Mouse (Mus musculus) MEL (cell line): ENCODE results near the gene Tubgcp4. TPM values are rescaled to one million over a fixed set of nuclear protein-coding genes. Genes with fewer than 3 reads are reported as not detected.
A peak's percentile ranks its signal among the peaks of the same experiment; 100 is the strongest.
"Not testable (repeated sequence)": the region's sequence is repeated elsewhere in the genome, so short reads cannot be mapped to it uniquely, and the experiment has no call there.

Source experiments
- DNase-seq: peaks from one replicate; pipeline ENCODE4 v3.0.0; 2011; ENCODE audit warnings: low read depth, low spot score
- H3K27ac ChIP-seq: 2 replicates; pipeline ENCODE4 v1.5.1; 2012; ENCODE audit warnings: low read depth, mild to moderate bottlenecking, control low read depth, low read length, moderate library complexity; ENCODE audit not compliant: control insufficient read depth
- H3K27me3 ChIP-seq, 2 experiments: fragments of 150-350 bp in 1 of 2; sonication (generic) in 1 of 2; 2 replicates each; pipeline ENCODE4 v1.6.1; 2012; ENCODE audit warnings: low read length in 2 of 2, mild to moderate bottlenecking in 2 of 2, improper control_type of control experiment in 1 of 2, moderate library complexity in 1 of 2; ENCODE audit not compliant: insufficient read depth in 2 of 2, control insufficient read depth in 1 of 2
- H3K36me3 ChIP-seq, 2 experiments: 2 replicates each; pipeline ENCODE4 v1.6.1; 2012 to 2014; ENCODE audit warnings: low read length in 2 of 2, improper control_type of control experiment in 1 of 2, inconsistent platforms in 1 of 2, mild to moderate bottlenecking in 1 of 2; ENCODE audit not compliant: insufficient read depth in 2 of 2, control insufficient read depth in 1 of 2
- H3K4me1 ChIP-seq, 2 experiments: fragments of 150-350 bp in 1 of 2; sonication (generic) in 1 of 2; 2 replicates each; pipeline ENCODE4 v1.6.1; 2012; ENCODE audit warnings: low read length in 2 of 2, improper control_type of control experiment in 1 of 2, mild to moderate bottlenecking in 1 of 2; ENCODE audit not compliant: insufficient read depth in 2 of 2, control insufficient read depth in 1 of 2
- H3K4me3 ChIP-seq, 2 experiments: fragments of 150-350 bp in 1 of 2; sonication (generic) in 1 of 2; 2 replicates each; pipeline ENCODE4 v1.5.1; 2012; ENCODE audit warnings: low read depth in 2 of 2, low read length in 2 of 2, mild to moderate bottlenecking in 2 of 2, moderate library complexity in 2 of 2, control low read depth in 1 of 2, improper control_type of control experiment in 1 of 2; ENCODE audit not compliant: control insufficient read depth in 1 of 2, insufficient read depth in 1 of 2
- H3K79me2 ChIP-seq: 2 replicates; pipeline ENCODE4 v1.6.1; 2012; ENCODE audit warnings: mild to moderate bottlenecking, low read length, moderate library complexity; ENCODE audit not compliant: control insufficient read depth, poor library complexity, insufficient read depth
- H3K9ac ChIP-seq: 2 replicates; pipeline ENCODE4 v1.6.1; 2012; ENCODE audit warnings: low read depth, mild to moderate bottlenecking, control low read depth, low read length, moderate library complexity; ENCODE audit not compliant: control insufficient read depth, poor library complexity, severe bottlenecking
- H3K9me3 ChIP-seq: fragments of 150-350 bp; sonication (generic); replicated peaks from 2 replicates; pipeline ENCODE4 v1.6.1; 2012; ENCODE audit warnings: mild to moderate bottlenecking, low read length, improper control_type of control experiment, moderate library complexity; ENCODE audit not compliant: insufficient read depth
- CHD1 ChIP-seq: IDR thresholded peaks from 2 replicates; pipeline ENCODE4 v1.6.1; 2012; ENCODE audit warnings: low read depth, mild to moderate bottlenecking, inconsistent platforms, low read length, improper control_type of control experiment
- CHD2 ChIP-seq: IDR thresholded peaks from 2 replicates; pipeline ENCODE4 v1.6.1; 2011; ENCODE audit warnings: low read length, improper control_type of control experiment
- E2F4 ChIP-seq: IDR thresholded peaks from 2 replicates; pipeline ENCODE4 v1.6.1; 2011; ENCODE audit warnings: low read depth, low read length, improper control_type of control experiment, borderline replicate concordance
- ELF1 ChIP-seq: IDR thresholded peaks from 2 replicates; pipeline ENCODE4 v1.6.1; 2014; ENCODE audit warnings: low read depth, mild to moderate bottlenecking, inconsistent platforms, low read length, improper control_type of control experiment, moderate library complexity
- EP300 ChIP-seq, 2 experiments: IDR thresholded peaks; 2 replicates each; pipeline ENCODE4 v1.6.1; 2011; ENCODE audit warnings: improper control_type of control experiment in 2 of 2, low read length in 2 of 2, low read depth in 1 of 2, mild to moderate bottlenecking in 1 of 2
- ETS1 ChIP-seq: IDR thresholded peaks from 2 replicates; pipeline ENCODE4 v1.6.1; 2012; ENCODE audit warnings: low read depth, mild to moderate bottlenecking, inconsistent platforms, low read length, improper control_type of control experiment, moderate library complexity
- GABPA ChIP-seq: IDR thresholded peaks from 2 replicates; pipeline ENCODE4 v1.6.1; 2012; ENCODE audit warnings: low read depth, mild to moderate bottlenecking, inconsistent platforms, low read length, improper control_type of control experiment, moderate library complexity
- GATA1 ChIP-seq: IDR thresholded peaks from 2 replicates; pipeline ENCODE4 v1.6.1; 2011; ENCODE audit warnings: low read depth, low read length, improper control_type of control experiment
- MAFK ChIP-seq: IDR thresholded peaks from 2 replicates; pipeline ENCODE4 v1.6.1; 2011; ENCODE audit warnings: low read depth, mild to moderate bottlenecking, low read length, improper control_type of control experiment, borderline replicate concordance
- MAX ChIP-seq: IDR thresholded peaks from 2 replicates; pipeline ENCODE4 v1.6.1; 2011; ENCODE audit warnings: low read length, improper control_type of control experiment
- MAZ ChIP-seq: IDR thresholded peaks from 2 replicates; pipeline ENCODE4 v1.6.1; 2012; ENCODE audit warnings: low read depth, mild to moderate bottlenecking, inconsistent platforms, low read length, improper control_type of control experiment
- MXI1 ChIP-seq: IDR thresholded peaks from 2 replicates; pipeline ENCODE4 v1.6.1; 2011; ENCODE audit warnings: mild to moderate bottlenecking, low read depth, low read length, improper control_type of control experiment
- NRF1 ChIP-seq: IDR thresholded peaks from 2 replicates; pipeline ENCODE4 v1.6.1; 2014; ENCODE audit warnings: low read depth, mild to moderate bottlenecking, inconsistent platforms, low read length, improper control_type of control experiment, moderate library complexity; ENCODE audit not compliant: poor library complexity, insufficient read depth, severe bottlenecking
- POLR2AphosphoS2 ChIP-seq: IDR thresholded peaks from 2 replicates; pipeline ENCODE4 v1.6.1; 2011; ENCODE audit warnings: low read length, improper control_type of control experiment
- POLR2AphosphoS5 ChIP-seq: IDR thresholded peaks from 2 replicates; pipeline ENCODE4 v1.6.1; 2012; ENCODE audit warnings: low read depth, borderline replicate concordance, mild to moderate bottlenecking, inconsistent platforms, low read length, moderate library complexity, mixed read lengths
- SIN3A ChIP-seq: IDR thresholded peaks from 2 replicates; pipeline ENCODE4 v1.6.1; 2012; ENCODE audit warnings: low read length, improper control_type of control experiment, inconsistent platforms
- TBP ChIP-seq: IDR thresholded peaks from 2 replicates; pipeline ENCODE4 v1.8.0; 2011; ENCODE audit warnings: low read depth, low read length, improper control_type of control experiment
- USF2 ChIP-seq, 2 experiments: IDR thresholded peaks; 2 replicates each; pipeline ENCODE4 v1.6.1; 2011 to 2012; ENCODE audit warnings: improper control_type of control experiment in 2 of 2, low read length in 2 of 2, borderline replicate concordance in 1 of 2, inconsistent platforms in 1 of 2, low read depth in 1 of 2, mild to moderate bottlenecking in 1 of 2; ENCODE audit not compliant: insufficient read depth in 1 of 2
- polyA plus RNA-seq, 2 experiments: library from polyadenylated mRNA; stranded (reverse) in 1 of 2; unstranded in 1 of 2; fragments of >175 nt in 1 of 2; fragments of >200 nt in 1 of 2; gene quantifications; 2 replicates each; pipeline versions ENCODE4 v1.2.1 to v1.2.4; 2012; ENCODE audit warnings: low replicate concordance in 2 of 2, low read depth in 1 of 2; ENCODE audit not compliant: insufficient read length in 2 of 2, insufficient read depth in 1 of 2, missing spikeins in 1 of 2
- total RNA-seq: library from RNA; depleted of rRNA; stranded (reverse); fragments of 300-350 nt; gene quantifications from 2 replicates; pipeline ENCODE4 v1.2.3, GENCODE M21; 2012; rRNA removed

The Tubgcp4 gene
- total RNA-seq, result 27.9 and 31.3 TPM in 2 replicates
- polyA plus RNA-seq, result 10 to 100 TPM in 1 of 2 experiments, not detected in 1; 38.9 TPM

DNA sequence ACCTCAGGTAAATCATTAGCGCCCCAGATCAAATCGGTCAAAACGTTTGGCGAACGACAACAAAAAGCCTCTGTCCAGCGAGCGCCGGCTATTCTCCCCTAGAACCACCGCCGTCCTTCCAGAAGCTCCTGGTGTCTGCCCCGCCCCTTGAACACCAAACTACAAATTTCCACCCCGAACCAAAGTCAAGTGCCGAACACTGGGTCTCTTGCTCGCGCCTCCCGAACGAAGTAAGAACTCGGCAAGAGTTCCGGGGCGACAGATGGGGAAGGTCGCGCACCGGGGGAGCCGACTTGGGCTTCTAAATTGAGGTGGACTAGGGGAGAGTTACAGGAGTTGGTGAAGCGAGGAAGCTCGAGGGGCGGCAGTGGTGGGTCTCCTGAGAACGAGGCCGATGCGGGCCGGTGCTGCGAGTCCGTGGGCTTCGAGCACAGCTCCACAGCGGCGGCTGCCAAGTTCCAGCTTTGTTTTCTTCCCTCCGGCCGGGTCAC, at the start of gene Tubgcp4:
Gene Tubgcp4, plus strand, starts transcription at position 174 of the 491 bp plus-strand sequence.
- peaks cover 3 to 13% of the 10 kb centered on the region in 2 experiments; a peak in 3 of 4 replicates for H3K36me3 ChIP-seq
- TF ChIP-seq POLR2AphosphoS2 (no peak; the same call in 1 of the 2 replicates), E2F4 (no peak), MXI1 (peak; percentile 10; the same call in 1 of the 2 replicates), USF2 (IDR thresholded peaks at IDR 0.05; ENCODE audit: borderline replicate concordance in 1 of 2, insufficient read depth in 1 of 2, low read depth in 1 of 2, low read length in 2 of 2) (no peak), CHD2 (no peak), MAFK (no peak), ETS1 (0 out of 2 replicates have a peak, but pooled peaks have one; percentile 16), CHD1 (0 out of 2 replicates have a peak, but pooled peaks have one; percentile 47), MAZ (0 out of 2 replicates have a peak, but pooled peaks have one; percentile 1), SIN3A (no peak; the same call in 1 of the 2 replicates), NRF1 (no peak), POLR2AphosphoS5 (no peak), ELF1 (0 out of 2 replicates have a peak, but pooled peaks have one; percentile 17), EP300 (IDR thresholded peaks at IDR 0.05; ENCODE audit: low read depth in 1 of 2, low read length in 2 of 2) (no peak), MAX (peak; percentile 24; the same call in 1 of the 2 replicates), GABPA (no peak)

DNA sequence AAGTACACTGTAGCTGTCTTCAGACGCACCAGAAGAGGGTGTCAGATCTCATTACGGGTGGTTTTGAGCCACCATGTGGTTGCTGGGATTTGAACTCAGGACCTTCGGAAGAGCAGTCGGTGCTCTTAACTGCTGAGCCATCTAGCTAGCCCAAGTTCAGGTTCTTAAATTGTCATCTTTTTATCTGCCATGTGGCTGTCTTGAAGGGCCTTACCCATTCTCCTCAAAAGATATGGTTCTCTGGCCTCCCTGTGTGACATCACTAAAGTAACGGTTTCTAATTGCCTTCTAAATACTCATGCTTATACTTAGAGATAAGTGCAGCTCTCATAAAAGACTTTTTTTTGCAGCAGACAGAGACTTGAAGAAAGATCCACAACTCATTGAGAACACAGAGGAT, 44.2 kb upstream of the Tubgcp4 start:
- DNase-seq, result peak; percentile 57
- H3K4me3 ChIP-seq, H3K27ac ChIP-seq, H3K9ac ChIP-seq, H3K36me3 ChIP-seq, H3K79me2 ChIP-seq, H3K27me3 ChIP-seq, H3K9me3 ChIP-seq: not testable (repeated sequence)
- peaks cover 9 to 12% of the 10 kb centered on the region in 2 experiments for H3K4me1 ChIP-seq
- peak; percentile 96 for TF ChIP-seq TBP
- 0 out of 2 replicates have a peak, but pooled peaks have one; percentile 3 for TF ChIP-seq GATA1
- TF ChIP-seq SIN3A, result 0 out of 2 replicates have a peak, but pooled peaks have one; percentile 2
- TF ChIP-seq EP300 (IDR thresholded peaks at IDR 0.05; ENCODE audit: low read depth in 1 of 2, low read length in 2 of 2), result peak in 1 of 2 experiments; percentile 63; a peak in 1 of 4 replicates

More for the DNA sequence above, at the start of gene Tubgcp4:
- Histone ChIP-seq H3K9ac (peak within 1 kb of the TSS; percentile 95), H3K79me2 (peaks cover 29% of the 10 kb centered on the region), H3K9me3 (no peaks in the 10 kb centered on the region), H3K4me1 (peaks cover 0 to 10% of the 10 kb centered on the region in 2 experiments; a peak in 3 of 4 replicates), H3K4me3 (peak within 1 kb of the TSS; percentile 95 to 99), H3K27ac (peak within 1 kb of the TSS; percentile 80), H3K27me3 (no peaks in the 10 kb centered on the region)
- peak; percentile 70 for DNase-seq
